Mouse (Mus musculus) cerebellum, postnatal 25 days (tissue): ENCODE measurements around the gene Kcnj6.

Source experiments
- DNase-seq, 2 experiments: peaks; one replicate each; pipeline ENCODE4 v3.0.0; 2021; ENCODE audit warnings: mixed read lengths in 2 of 2

Kcnj6 gene

DNA sequence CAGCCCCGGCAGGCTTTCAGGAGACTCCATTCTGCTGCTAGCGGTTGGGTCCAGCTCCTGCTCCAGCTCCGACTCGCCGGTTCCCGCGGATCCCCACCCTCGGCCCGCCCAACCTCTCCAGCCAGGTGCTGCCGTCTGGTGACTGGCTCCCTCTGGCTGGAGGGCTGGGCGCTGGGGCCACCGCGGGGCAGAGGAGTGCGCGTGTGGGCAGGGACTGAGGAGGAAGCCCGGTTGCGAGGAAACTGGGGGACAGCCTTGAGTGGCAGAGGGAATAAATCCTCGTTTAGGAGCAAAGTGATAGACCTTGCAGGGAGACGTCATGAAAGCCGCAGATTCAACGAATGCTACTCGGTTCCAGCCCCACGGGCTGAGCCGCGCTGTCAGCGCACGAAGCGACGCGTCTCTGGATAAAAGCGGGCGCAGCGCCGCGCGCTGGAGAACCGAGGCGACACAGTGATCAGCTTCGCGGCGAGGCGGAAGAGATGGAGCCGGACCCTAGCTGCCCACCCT, at the start of gene Kcnj6:
Gene Kcnj6 (minus strand): TSS at position 362 of the 510 bp plus-strand sequence.
- peak; percentile 92 to 94 for DNase-seq

DNA sequence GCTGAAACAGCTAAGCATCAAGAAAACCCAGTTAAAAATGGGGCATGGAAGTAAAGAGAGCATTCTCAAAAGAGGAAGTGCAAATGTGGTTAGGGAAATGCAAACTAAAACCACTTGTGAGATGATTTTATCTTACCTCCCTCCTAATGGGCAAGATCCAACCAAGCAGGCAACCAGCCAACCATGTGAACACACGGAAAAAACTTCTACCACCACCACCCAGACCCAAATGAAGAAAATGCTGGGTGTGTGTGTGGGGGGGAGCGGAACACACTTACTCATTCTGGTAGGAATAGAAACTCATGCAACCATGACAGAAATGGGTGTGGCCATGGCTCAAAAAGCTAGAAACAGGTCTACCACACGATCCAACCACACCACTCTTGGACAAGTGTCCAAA, 12.4 kb upstream of the Kcnj6 start:
- DNase-seq = no peak

DNA sequence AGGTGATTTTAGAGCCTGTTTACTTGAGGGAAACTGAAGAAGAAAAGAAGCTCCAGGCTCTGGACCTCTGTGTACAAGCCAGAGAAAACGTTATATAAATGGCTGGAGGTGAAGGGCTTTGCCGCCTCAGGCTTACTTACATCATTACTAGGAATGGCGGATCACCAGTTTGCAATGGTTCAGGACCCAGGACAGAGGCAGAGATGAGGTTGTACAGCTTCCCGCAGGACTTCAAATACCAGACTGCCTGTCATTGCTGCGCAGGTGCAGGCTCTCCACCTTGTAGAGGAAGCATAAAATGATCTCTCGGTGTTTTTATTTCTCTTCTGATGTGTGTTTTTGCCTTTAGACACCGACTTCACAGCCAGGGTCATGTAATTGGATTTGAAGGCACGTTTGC, 7.1 kb upstream of the Kcnj6 start:
- DNase-seq = no peak

DNA sequence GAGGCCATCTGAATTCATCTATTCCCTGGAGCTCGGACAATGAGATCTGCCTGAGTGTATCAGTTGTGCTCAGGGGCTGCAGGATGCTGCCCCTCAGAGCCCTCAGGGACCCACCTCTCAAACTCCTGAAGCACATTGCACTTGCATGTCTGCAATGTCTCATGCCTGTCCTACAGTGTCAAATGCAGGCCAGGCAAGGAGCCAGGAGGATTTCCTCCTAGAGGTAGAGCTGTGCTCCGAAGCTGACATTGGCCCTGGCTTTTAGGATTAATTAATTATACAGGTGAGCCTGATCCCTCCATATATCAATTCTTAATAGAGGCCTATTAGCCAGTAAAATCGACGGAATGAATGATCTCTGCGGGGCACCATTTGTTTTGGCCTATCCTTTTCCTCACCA, 2.0 kb upstream of the Kcnj6 start:
- DNase-seq = no peak

DNA sequence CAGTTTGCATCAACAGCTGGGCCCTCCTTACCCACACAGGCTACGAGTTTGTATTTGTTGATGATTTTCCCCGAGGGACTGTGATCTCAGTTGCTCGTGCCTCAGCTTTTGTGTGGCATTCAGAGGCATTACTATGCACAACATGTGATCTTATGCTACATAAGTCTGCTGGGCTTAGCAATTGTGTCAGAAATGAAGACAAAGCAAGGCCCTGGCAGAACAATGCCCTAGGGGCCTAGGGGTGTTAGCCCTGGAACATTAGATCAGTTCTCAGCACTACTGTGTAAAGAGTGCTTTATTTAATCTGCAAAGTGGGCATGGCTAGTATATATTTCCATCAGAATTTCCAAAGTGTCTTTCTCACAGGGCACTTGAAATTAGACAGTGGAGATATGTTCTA, 1.5 kb upstream of the Kcnj6 start:
- DNase-seq = no peak

DNA sequence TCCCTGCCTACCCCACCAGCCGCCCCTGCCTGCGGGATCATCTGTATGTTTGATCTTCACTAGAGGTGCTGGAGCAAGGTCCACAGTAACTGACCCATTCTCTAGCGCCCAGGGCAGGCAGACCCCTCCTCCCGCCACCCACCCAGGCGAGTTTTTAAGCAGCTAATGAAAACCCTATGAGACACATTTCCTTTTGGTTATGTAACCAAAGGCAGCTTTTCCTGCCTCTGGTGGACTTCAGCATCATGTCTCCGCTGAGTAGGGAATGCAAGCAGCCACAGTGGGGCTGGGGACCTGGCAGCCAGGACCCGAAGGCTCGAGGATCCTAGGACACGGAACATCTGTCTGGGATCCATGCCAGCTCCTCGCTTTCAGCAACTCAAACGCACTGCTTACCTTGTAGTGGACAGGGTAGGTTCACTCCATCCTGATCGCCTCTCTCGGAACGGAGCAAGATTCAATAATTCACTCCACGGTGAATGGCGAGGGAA, 665 bp downstream of the Kcnj6 start:
- peak; percentile 71 to 75 for DNase-seq

DNA sequence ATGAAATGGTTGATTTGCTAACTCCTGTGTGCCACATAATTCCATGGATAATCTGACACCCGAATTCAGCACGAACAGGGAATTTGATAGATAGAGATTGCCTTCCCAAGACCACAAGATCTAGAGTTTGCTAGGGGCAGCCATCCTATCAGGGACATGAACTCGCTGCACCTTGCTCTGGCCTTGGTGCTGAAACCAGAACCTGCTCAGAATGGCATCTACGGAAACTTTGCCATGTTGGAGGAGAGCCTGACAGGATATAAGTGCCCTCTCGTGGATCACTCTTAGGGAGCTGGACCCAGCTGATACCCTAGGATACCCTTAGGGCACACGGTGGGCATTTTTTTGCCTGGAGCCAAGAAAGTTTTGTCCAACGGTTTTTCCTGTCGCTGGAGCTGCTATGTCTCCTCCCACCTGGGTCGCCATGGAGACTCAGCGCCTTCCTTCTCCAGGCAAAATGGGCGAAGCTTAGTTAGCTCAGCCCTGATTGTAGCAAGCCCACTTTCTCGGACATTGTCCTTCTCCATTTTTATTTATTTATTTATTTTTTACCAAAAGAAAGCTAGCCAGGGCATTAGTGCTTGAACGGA, 1.9 kb downstream of the Kcnj6 start:
- DNase-seq = peak; percentile 65 to 67

DNA sequence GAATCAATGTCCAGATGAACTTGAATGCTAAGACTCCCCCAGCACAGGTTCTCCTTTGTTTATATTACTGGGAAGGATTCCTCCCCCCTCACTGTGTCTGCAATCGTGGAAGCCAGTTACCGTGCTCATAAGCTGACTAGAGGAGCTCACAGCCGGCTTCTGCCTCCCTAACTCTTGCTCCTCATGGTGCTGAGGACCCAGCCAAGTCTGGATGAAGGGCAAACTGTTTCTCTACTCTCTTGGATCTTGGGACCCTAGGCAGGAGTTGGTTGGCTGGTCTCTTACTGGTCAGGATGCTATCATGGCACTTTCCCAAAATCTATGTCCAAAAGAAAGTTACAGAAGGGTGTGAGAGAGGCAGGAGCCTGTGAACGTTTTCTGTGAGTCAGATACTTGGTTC, 2.6 kb downstream of the Kcnj6 start:
- DNase-seq = peak; percentile 38 to 55

DNA sequence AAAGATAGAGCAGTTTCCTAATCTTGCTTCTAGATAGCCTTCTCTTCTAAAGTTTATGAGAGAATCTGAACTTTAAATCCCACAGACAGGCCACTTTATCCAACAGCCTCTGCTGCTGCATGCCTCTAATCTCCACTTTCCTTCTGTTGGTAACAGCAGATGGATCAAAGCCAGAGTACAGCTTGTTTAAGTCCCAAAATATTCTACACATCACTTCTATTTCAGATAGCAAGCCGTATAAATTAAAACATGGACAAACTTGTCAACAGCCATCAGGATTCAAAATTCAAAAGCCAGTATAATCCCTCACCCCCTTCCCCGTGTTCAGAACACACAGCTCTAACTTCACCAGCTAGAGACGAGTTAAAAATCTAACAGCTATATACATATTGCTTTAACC, 3.4 kb downstream of the Kcnj6 start:
- DNase-seq = peak in 1 of 2 experiments; percentile 2

DNA sequence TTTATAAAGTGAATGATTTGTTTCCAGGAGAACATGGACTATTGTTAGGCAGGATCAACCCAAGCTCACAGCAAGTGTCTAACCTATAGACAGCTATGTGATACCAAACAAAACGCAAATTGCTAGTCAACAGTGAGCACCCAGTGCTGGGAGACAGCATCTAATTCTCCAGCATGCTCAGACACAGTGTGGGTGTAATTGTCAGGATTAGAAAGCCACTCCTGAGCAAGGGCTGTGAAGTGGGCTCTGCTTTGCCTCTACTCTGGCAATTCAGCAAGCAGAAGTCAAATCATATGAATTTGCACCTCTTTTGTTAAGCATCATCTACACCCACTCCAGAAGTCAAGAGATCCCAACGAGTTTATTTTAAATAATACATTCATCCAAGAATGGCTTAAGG, 7.4 kb downstream of the Kcnj6 start:
- peak; percentile 2 to 6 for DNase-seq

DNA sequence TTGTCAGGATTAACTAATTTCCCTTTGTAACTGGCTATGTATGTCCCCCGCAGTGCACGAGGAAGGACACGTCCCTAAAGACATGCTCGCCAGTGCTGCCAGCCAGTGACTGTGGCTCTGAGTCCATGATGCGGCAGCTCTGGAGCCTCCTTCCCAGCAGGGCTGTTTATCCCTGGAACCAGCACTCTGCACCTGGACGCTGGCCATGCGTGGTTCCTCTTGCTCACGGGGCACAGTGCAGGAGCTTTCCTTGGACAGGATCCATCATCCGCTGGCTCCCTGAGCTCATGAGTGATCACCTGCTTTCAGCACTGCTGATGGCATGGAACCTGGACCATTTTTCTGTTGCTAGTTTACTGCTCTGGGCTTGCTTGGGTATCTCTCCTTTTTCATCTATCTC, 10.8 kb downstream of the Kcnj6 start:
- DNase-seq = peak; percentile 93 to 95

DNA sequence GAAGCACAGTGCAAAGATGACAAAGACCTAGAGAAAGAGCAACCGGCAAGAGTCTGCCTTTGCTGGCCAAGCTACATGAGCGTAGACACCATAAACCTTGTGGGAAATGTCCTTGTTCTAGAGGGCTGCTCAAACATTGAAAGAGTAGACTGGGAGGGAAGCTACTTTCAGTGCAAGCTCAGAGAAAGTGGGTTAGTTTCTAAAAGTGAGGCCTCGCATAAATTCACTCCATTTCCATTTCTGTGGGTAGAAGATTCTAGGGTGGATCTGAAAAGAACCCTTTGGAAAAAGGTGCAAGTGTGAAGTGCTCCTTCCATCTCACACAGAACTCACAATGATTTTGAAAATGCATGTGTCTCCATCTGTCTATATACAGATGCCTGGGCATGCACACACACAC, 13.2 kb downstream of the Kcnj6 start:
- DNase-seq = no peak

DNA sequence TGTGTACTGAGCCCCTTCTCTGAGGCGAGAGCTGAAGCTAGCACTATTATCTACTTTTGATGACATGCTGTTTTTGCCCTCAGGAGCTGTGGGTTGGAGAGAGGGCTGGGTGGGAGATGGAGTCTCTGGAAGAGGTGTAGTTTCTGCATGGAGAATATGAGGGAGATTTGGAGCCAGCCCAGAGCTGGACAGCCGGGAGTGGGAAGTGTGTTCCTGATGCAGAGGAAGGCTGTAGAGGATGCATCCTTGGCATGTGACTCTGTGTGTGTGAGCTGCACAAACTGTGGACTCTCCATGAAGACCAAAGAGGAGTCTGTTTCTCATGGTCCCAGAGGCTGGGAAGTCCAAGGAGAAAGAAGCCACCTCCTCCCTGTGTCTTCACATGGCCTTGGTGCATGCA, 17.1 kb downstream of the Kcnj6 start:
- DNase-seq = no peak

DNA sequence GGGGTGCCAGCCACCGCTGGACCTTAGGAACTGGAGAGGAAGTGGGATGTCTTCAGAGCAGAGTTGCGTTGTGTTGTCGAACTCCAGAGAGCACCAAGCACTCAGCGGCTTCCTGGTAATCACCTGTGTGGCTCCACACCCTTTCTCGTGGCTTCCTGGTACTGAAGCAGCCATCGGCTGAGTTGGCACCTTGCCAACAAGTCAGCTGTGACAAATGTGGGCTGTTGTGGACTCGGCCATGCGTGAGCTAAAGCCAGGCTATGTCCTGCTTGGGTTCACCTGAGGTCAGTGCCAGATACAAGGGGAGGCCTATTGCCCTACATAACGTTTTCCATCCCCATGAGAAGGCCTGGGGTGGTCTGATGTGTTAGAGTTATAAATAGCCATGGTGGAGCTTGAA, 18.0 kb downstream of the Kcnj6 start:
- DNase-seq = peak; percentile 62 to 69

DNA sequence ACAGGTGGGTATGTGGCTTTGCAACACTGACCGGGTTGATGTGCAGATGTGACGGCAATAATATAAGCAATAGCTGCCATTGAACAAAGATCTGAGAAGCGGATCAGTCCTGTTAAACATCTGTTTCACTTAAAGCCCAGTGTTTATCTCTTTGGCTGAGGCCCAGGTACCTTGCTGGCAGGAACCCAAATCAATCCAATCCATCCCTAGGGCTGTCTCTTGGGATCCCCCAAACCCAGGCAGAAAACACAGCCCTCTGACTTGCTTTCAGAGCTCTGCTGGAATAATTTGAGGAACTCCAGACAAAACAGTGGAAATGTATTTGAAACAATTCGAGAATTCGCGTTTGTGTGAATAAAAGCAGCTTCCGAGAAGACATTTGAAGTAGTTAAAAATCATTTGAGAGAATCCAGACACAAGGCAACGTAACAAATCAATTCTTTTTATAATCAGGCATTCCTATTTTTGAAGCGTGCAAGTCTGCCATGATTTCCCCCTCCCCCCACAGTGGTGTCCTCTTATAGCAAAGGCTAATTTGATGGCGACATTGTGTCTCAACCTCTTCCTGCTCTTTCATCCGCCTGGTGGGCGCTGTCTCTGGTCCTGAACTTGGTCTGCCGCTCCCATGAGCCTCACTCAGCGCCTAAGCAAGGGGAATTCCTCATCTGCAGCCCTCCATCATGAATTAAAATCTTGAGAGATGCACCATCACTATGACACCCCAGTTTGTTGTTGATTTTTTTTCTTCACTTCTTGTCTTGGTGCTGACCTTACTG, 25.2 kb downstream of the Kcnj6 start:
- DNase-seq = no peak

DNA sequence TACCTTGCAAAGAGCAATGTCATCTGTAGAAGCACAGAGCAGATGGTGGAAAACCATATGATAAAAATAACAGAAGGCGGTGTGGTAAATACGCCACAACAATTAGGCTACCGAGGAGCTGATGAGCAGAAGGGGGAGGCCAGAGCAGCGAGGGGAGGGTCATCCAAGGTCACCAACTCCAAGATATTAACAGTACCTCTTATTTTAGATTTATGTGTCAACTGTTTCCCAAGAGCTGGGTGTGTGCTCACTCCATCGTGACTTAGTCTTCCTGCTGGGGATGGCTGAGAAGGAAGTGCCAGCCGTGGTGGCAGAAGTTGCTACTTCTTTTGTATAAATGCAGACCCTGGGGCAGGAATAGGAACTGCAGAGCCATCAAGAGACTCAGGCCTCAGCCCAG, 28.6 kb downstream of the Kcnj6 start:
- peak; percentile 57 to 66 for DNase-seq

DNA sequence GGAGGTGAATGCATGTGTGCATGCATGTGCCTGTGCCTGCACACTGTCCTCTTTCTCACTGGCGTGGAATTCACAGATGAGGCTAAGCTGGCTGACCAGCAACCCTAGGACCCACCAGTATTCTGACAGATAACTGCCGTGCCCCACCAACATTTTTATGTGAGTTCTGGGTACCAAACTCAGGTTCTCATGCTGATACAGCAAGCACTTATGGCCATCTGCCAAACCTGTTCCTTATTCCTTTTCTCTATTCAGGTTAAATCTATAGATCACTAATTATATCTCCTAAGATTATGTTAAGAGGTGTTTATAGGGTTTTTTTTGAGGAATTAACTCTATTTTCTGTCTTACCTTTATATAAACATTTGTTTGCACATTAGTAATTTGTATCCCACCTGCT, 29.0 kb downstream of the Kcnj6 start:
- no peak for DNase-seq

DNA sequence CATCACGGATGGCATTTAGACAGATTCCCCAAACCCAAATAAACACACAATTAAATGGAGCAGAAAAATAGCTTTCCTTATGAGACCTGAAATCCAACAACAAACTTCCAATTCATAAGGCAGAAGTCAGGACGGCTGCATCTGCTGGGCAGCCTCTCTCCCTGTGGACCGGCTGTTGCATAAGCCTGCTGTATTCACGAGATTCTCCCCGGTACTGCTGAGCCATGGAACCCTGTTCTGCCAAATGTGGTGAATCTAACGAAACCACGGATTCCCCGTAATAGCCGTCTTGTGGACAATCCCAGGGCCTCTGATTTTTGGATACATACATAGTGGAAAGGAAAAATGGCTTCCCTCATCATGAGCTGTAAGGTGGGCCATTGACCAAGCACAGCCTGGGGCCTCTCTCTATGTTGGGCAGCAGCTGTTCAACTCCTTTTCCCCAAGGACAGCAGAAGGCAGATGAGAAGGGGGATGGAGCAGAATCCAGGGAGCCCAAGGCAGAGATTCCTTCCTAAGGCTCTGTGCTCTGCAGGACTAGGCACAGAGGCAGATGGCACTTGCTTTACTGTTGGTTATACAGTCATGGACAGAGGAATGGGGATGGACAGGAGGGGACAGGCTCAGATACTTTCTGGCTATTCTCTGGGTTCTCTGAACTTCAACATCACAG, 40.2 kb downstream of the Kcnj6 start:
- peak in 1 of 2 experiments; percentile 53 for DNase-seq

DNA sequence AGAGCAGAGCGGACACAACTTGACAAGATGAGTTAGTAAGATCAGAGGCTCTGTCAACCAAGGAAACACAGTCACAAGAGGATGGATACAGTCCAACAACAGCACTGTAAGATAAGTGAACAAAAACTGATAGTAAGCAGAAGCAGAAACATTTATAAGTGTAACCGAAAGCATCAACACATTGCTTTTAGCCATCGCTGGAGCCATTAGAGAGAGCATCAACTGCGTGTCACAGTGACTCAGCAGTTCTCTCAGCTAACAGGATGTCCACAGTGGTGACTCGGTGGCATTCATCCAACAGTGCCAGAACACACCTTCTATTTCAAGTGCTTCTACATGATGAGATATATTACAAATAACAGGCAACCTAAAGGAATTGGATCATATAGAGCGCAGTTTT, 41.1 kb downstream of the Kcnj6 start:
- DNase-seq = peak in 1 of 2 experiments; percentile 73

DNA sequence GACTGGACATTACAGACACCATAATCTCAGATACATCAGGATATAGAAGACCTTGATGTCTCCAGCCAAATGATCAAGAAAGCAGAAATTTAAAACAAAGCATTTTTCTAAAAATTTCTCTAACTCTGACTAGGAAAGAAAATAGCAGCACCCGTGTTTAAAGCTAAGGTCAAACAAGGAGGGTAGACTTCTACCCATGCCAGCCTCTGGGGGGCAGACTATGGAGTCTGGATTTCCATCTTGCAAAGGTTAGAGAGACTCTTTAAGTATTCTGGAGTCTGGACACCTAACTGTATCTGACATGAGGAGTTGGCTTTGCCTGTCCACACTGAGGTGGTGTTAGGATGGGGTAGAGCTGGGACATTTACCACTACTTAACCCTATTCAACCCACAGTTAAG, 44.2 kb downstream of the Kcnj6 start:
- no peak for DNase-seq

DNA sequence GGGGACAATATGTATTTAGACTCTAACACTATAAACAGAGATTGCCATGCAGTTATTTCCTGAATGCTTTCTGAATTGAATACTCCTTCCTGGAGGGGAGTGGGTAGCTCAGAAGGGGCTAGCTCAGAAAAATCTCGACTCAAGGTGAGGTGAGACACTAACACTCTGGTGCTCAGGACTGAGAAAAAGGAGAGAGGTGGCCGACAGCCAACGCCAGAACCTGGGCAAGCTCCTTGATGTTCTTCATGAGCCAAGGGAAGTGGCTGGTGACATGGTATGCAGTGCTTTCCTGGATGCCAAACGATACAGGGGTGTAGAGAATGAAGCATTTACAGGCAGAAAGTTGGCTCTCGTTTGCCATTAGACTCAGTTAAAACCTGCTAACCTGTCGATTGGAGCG, 48.3 kb downstream of the Kcnj6 start:
- peak; percentile 66 to 78 for DNase-seq

DNA sequence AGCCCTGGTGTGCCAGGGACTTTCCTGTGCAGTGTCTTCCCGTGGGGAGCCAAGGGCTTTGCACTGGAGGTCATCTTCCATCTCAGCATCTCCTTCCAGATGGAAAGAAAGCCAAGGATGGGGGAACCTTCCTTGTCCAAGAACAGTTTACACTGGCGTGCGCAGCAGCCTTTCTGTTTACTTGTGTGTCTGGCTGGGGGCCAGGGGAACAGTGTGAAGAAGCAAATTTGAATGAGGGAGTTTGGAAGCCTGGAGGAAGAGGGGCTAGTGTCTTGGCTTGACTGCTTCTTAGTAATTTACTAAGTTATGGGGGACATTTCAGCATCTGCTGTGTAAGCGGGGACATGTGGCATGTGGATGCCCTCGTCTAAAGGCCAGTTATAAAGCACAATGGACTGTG, 50.7 kb downstream of the Kcnj6 start:
- DNase-seq = peak; percentile 42 to 64

DNA sequence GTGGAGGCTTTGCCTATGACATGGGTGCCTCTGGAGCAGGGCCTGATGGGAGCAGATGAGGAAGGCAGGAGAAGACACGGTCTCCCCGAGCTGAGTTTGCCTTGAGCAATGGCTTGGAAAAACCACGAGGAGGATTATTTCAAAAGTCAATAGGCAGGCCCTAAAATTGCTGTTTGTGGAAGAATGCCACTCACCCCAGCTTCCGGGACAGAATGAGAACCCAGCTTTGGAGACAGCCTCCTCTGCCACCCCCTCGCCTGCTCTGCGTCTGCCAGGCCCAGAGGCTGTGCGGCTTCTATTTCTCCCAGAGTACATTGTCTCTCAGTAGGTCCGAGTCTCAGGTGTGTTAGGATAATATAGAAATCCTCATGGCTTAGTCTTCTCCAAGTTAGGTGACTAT, 64.8 kb downstream of the Kcnj6 start:
- peak; percentile 45 to 53 for DNase-seq
